Mouse (Mus musculus): ENCODE data around the gene Ldlr.

- TF ChIP-seq UBTF (IDR thresholded peaks at IDR 0.05; ENCODE audit: borderline replicate concordance, insufficient read depth, low read depth, low read length) = no peak
- no peak for TF ChIP-seq CTCF (IDR thresholded peaks at IDR 0.05 in 2 of 3, conservative IDR thresholded peaks at IDR 0.05 in 1 of 3; ENCODE audit: control insufficient read depth in 1 of 3, insufficient read depth in 1 of 3, low read depth in 2 of 3, low read length in 3 of 3, poor library complexity in 1 of 3, severe bottlenecking in 1 of 3)
- no peak for TF ChIP-seq BHLHE40 (IDR thresholded peaks at IDR 0.05; ENCODE audit: borderline replicate concordance, low read depth, low read length)
- no peak for TF ChIP-seq POLR2A (IDR thresholded peaks at IDR 0.05; ENCODE audit: control insufficient read depth in 1 of 2, insufficient read depth in 1 of 2, low read depth in 1 of 2, low read length in 2 of 2, poor library complexity in 1 of 2)
- TF ChIP-seq GATA1 (IDR thresholded peaks at IDR 0.05; ENCODE audit: low read depth, low read length) = no peak
- TF ChIP-seq ZNF384 (IDR thresholded peaks at IDR 0.05; ENCODE audit: low read depth, low read length) = no peak
- no peak for TF ChIP-seq MEF2A (IDR thresholded peaks at IDR 0.05; ENCODE audit: extremely low read depth, insufficient replicate concordance, low read depth, low read length, poor library complexity, severe bottlenecking)
- no peak for TF ChIP-seq EP300 (IDR thresholded peaks at IDR 0.05; ENCODE audit: low read depth in 1 of 2, low read length in 2 of 2)
- TF ChIP-seq SIN3A (IDR thresholded peaks at IDR 0.05; ENCODE audit: low read length) = no peak
- TF ChIP-seq RCOR1 (IDR thresholded peaks at IDR 0.05; ENCODE audit: low read depth, low read length) = no peak
Measured at GRCm38 (mm10) chr9:21735126-21735525, 11.8 kb downstream of the Ldlr start.

Data from MEL (cell line).